Mouse (Mus musculus) myocyte (in vitro differentiated cells): ENCODE measurements around the gene Ivns1abp. TPM values are rescaled to one million over a fixed set of nuclear protein-coding genes. Genes with fewer than 3 reads are reported as not detected.
A peak's percentile ranks its signal among the peaks of the same experiment; 100 is the strongest.
"Not testable (repeated sequence)": the region's sequence is repeated elsewhere in the genome, so short reads cannot be mapped to it uniquely, and the experiment has no call there.

Experiments used
- H3K27me3 ChIP-seq: one replicate; pipeline ENCODE4 v1.6.1; 2011; ENCODE audit not compliant: control insufficient read depth, insufficient read depth, insufficient read length
- H3K36me3 ChIP-seq: one replicate; pipeline ENCODE4 v1.6.1; 2011; ENCODE audit not compliant: control insufficient read depth, insufficient read depth
- H3K4me2 ChIP-seq: one replicate; pipeline ENCODE4 v1.6.1; 2011; ENCODE audit warnings: low read depth, control low read depth
- H3K4me3 ChIP-seq: one replicate; pipeline ENCODE4 v1.5.1; 2011; ENCODE audit warnings: mild to moderate bottlenecking, control low read depth, moderate library complexity
- H3K79me2 ChIP-seq: one replicate; pipeline ENCODE4 v1.6.1; 2011; ENCODE audit not compliant: control insufficient read depth, insufficient read depth
- H3ac ChIP-seq: one replicate; pipeline ENCODE4 v1.6.1; 2011; ENCODE audit not compliant: control insufficient read depth, insufficient read length
- CEBPB ChIP-seq: IDR thresholded peaks from 2 replicates; pipeline ENCODE4 v1.6.1; 2011; ENCODE audit warnings: mild to moderate bottlenecking, moderate library complexity; ENCODE audit not compliant: poor library complexity, insufficient read depth, severe bottlenecking
- E2F4 ChIP-seq: IDR thresholded peaks from one replicate; pipeline ENCODE4 v1.6.1; 2011; ENCODE audit warnings: mild to moderate bottlenecking, control low read depth, moderate library complexity; ENCODE audit not compliant: insufficient read depth
- MAX ChIP-seq: IDR thresholded peaks from one replicate; pipeline ENCODE4 v1.6.1; 2011; ENCODE audit warnings: low read depth, mild to moderate bottlenecking, control low read depth
- MYOD1 ChIP-seq, 3 experiments: IDR thresholded peaks; one replicate each; pipeline ENCODE4 v1.6.1; 2011; ENCODE audit warnings: control low read depth in 2 of 3, low read depth in 2 of 3, mild to moderate bottlenecking in 2 of 3, moderate library complexity in 1 of 3; ENCODE audit not compliant: insufficient read length in 2 of 3, control insufficient read depth in 1 of 3
- MYOG ChIP-seq, 3 experiments: IDR thresholded peaks; one replicate each; pipeline ENCODE4 v1.6.1; 2011; ENCODE audit warnings: control low read depth in 2 of 3, low read depth in 2 of 3, mild to moderate bottlenecking in 2 of 3; ENCODE audit not compliant: insufficient read length in 2 of 3, control insufficient read depth in 1 of 3, insufficient read depth in 1 of 3
- POLR2A ChIP-seq: IDR thresholded peaks from one replicate; pipeline ENCODE4 v1.6.1; 2011; ENCODE audit warnings: low read depth, mild to moderate bottlenecking, control low read depth, moderate library complexity; ENCODE audit not compliant: insufficient read length
- POLR2AphosphoS2 ChIP-seq: IDR thresholded peaks from one replicate; pipeline ENCODE4 v1.6.1; 2011; ENCODE audit warnings: low read depth, control low read depth; ENCODE audit not compliant: insufficient read length
- REST ChIP-seq: IDR thresholded peaks from one replicate; pipeline ENCODE4 v1.6.1; 2011; ENCODE audit warnings: mild to moderate bottlenecking, control low read depth, moderate library complexity; ENCODE audit not compliant: insufficient read depth, insufficient read length
- SRF ChIP-seq: IDR thresholded peaks from one replicate; pipeline ENCODE4 v1.6.1; 2011; ENCODE audit warnings: low read depth; ENCODE audit not compliant: control insufficient read depth, insufficient read length
- TCF12 ChIP-seq: IDR thresholded peaks from one replicate; pipeline ENCODE4 v1.6.1; 2011; ENCODE audit warnings: mild to moderate bottlenecking, control low read depth; ENCODE audit not compliant: poor library complexity, insufficient read depth, severe bottlenecking
- TCF3 ChIP-seq: IDR thresholded peaks from one replicate; pipeline ENCODE4 v1.6.1; 2011; ENCODE audit warnings: low read depth, control low read depth; ENCODE audit not compliant: insufficient read length
- USF1 ChIP-seq: IDR thresholded peaks from one replicate; pipeline ENCODE4 v1.6.1; 2011; ENCODE audit warnings: low read depth, mild to moderate bottlenecking, control low read depth, moderate library complexity
- polyA plus RNA-seq: library from polyadenylated mRNA; unstranded; fragments of >200 nt; fragmentation: generic; extraction: Trizol; gene quantifications from one replicate; pipeline ENCODE4 v1.2.1, GENCODE M21; 2012; ENCODE audit warnings: missing spikeins

Ivns1abp gene
- polyA plus RNA-seq, 1 experiment = 95.1 TPM

DNA sequence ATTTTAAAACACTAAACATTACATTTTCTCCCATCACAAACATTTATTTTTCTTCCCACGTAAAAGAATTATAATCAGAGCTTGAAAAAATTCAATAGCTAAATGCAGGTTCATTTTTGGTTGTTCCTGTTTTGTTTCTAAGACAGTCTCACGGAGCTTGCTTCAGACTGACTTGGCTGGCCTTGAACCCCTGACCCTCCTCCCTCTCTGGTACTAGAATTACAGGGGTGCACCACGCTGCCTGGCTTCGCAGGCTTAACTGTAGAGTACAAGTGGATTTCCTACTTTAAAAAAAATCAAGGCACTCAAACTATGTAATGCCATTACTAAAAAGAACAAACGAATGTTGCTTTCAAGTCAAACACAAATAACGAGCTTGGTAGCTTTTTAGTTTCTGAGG, 42.8 kb upstream of the Ivns1abp start:
- no peak overlapping the region for H3ac ChIP-seq

DNA sequence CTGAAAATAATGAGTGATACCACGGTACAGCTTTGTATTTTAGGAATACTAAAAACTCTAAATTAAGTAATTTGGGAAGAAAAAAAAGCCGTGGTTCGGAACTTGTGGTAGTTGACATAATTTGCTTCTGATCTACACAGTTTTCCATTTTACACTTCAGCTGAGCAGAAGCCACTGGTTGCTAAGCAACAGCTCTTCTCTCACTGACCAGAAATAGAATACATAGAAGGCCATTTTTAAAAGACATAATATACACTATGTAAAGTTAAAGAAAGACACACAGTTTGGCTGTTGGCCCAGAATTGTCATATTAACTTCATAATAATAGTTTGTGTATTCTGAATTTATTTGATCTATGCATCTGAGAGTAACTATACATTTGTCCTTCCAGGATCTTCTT, 42.4 kb upstream of the Ivns1abp start:
- Histone ChIP-seq H3K4me3 (no peak overlapping the region), H3ac (no peak overlapping the region), H3K27me3 (no peaks in the 10 kb centered on the region), H3K4me2 (no peak overlapping the region), H3K79me2 (no peaks in the 10 kb centered on the region), H3K36me3 (no peaks in the 10 kb centered on the region)
- TF ChIP-seq MAX (no peak), USF1 (no peak), MYOD1 (IDR thresholded peaks at IDR 0.05; ENCODE audit: control insufficient read depth in 1 of 3, insufficient read length in 2 of 3, low read depth in 2 of 3) (no peak), CEBPB (no peak), E2F4 (no peak), SRF (no peak), POLR2AphosphoS2 (no peak), TCF12 (no peak), POLR2A (no peak), REST (no peak), TCF3 (no peak), MYOG (IDR thresholded peaks at IDR 0.05; ENCODE audit: control insufficient read depth in 1 of 3, insufficient read depth in 1 of 3, insufficient read length in 2 of 3, low read depth in 2 of 3) (no peak)

More for the DNA sequence above, 42.8 kb upstream of the Ivns1abp start:
- no peaks in the 10 kb centered on the region for H3K27me3 ChIP-seq
- no peaks in the 10 kb centered on the region for H3K36me3 ChIP-seq
- TF ChIP-seq USF1 (no peak), TCF12 (no peak), MAX (no peak), POLR2A (no peak), MYOG (IDR thresholded peaks at IDR 0.05; ENCODE audit: control insufficient read depth in 1 of 3, insufficient read depth in 1 of 3, insufficient read length in 2 of 3, low read depth in 2 of 3) (no peak)
- no peak overlapping the region for H3K4me2 ChIP-seq
- no peak overlapping the region for H3K4me3 ChIP-seq
- H3K79me2 ChIP-seq = no peaks in the 10 kb centered on the region

DNA sequence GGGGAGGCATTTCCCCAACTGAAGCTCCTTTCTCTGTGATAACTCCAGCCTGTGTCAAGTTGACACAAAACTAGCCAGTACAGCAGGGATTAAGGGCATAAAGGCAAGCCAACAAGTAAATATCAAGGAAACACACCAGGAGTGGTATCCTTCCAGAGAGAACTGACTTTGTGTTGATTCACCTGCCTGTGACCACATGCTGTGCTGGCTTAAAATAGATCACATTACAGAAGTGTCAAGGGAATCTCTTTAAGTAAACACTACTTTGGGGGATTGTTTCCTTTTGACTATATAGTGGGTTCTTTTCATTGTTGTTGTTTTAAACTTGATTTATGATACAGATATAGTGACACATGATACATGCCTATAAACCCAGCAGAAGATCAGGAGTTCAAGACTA, 41.0 kb upstream of the Ivns1abp start:
- TF ChIP-seq SRF (no peak), E2F4 (no peak), CEBPB (no peak), TCF3 (no peak), MAX (no peak), USF1 (no peak), POLR2A (no peak), MYOG (IDR thresholded peaks at IDR 0.05; ENCODE audit: control insufficient read depth in 1 of 3, insufficient read depth in 1 of 3, insufficient read length in 2 of 3, low read depth in 2 of 3) (no peak), POLR2AphosphoS2 (no peak), REST (no peak), TCF12 (no peak), MYOD1 (IDR thresholded peaks at IDR 0.05; ENCODE audit: control insufficient read depth in 1 of 3, insufficient read length in 2 of 3, low read depth in 2 of 3) (no peak)
- H3K79me2 ChIP-seq = no peaks in the 10 kb centered on the region
- no peak overlapping the region for H3K4me3 ChIP-seq
- H3K36me3 ChIP-seq = no peaks in the 10 kb centered on the region
- no peak overlapping the region for H3K4me2 ChIP-seq
- no peak overlapping the region for H3ac ChIP-seq
- no peaks in the 10 kb centered on the region for H3K27me3 ChIP-seq

DNA sequence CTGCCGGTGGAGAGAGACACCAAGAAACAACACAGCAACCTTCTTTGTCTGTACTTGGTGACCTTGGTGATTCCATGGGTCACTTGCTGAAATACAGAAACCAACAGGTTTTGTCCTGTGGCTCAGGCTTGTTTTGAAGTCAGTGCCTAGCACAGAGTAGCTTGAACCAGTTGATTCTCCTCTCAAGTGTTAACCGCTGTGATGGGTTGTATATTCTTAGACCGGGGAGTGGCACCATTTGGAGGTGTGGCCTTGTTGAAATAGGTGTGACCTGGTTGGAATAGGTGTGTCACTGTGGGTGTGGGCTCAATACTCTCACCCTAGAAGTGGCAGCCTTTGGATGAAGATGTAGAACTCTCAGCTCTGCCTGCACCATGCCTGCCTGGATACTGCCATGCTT, 39.3 kb upstream of the Ivns1abp start:
- not testable (repeated sequence) for H3K4me2 ChIP-seq, H3ac ChIP-seq, H3K4me3 ChIP-seq, H3K36me3 ChIP-seq, H3K79me2 ChIP-seq, H3K27me3 ChIP-seq

DNA sequence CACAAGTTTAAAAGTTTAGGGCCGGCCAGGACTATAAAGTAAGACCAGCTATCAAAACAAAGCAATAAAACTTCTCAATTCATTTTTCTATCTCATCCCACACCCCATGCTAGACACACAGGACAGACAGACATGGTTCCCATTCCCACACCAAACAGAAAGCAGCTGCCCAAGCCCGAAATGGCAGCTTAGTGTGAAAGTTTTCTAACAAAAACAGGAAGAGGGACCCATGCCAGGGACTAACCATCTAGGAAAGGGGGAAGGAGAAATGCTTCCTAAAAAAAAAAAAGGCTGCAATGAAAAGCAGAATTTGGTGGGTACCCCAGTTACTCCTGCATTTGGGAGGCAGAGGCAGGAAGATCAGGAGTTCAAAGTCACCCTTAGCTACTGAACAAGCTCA, 37.2 kb upstream of the Ivns1abp start:
- H3K4me3 ChIP-seq = no peak overlapping the region
- H3ac ChIP-seq = no peak overlapping the region
- no peaks in the 10 kb centered on the region for H3K27me3 ChIP-seq
- no peaks in the 10 kb centered on the region for H3K36me3 ChIP-seq
- TF ChIP-seq REST (no peak), MYOD1 (IDR thresholded peaks at IDR 0.05; ENCODE audit: control insufficient read depth in 1 of 3, insufficient read length in 2 of 3, low read depth in 2 of 3) (no peak), MYOG (IDR thresholded peaks at IDR 0.05; ENCODE audit: control insufficient read depth in 1 of 3, insufficient read depth in 1 of 3, insufficient read length in 2 of 3, low read depth in 2 of 3) (no peak), E2F4 (no peak), SRF (no peak)
- no peaks in the 10 kb centered on the region for H3K79me2 ChIP-seq
- H3K4me2 ChIP-seq = peak overlapping the region; percentile 15
